Mouse (Mus musculus) embryonic facial prominence, embryonic 12.5 days (tissue): ENCODE data around the gene Calm3. TPM values are rescaled to one million over a fixed set of nuclear protein-coding genes. Genes with fewer than 3 reads are reported as not detected.

ENCODE experiments used
- ATAC-seq: fragments of 200-750 bp; cut with Nextera tagmentation; 2 replicates; pipeline ENCODE4 v1.8.0; 2017; ENCODE audit not compliant: insufficient number of reproducible peaks, insufficient read depth, low FRiP score, low TSS enrichment
- H3K27ac ChIP-seq: fragments of 300-500 bp; sonication (generic); 2 replicates; pipeline ENCODE4 v1.5.1; 2016; ENCODE audit warnings: mild to moderate bottlenecking
- H3K27me3 ChIP-seq: fragments of 300-500 bp; sonication (generic); 2 replicates; pipeline ENCODE4 v1.6.1; 2016; ENCODE audit warnings: mild to moderate bottlenecking, moderate library complexity
- H3K36me3 ChIP-seq: fragments of 300-500 bp; sonication (generic); 2 replicates; pipeline ENCODE4 v1.6.1; 2016; ENCODE audit warnings: mild to moderate bottlenecking
- H3K4me1 ChIP-seq: fragments of 300-500 bp; sonication (generic); 2 replicates; pipeline ENCODE4 v1.6.1; 2016
- H3K4me2 ChIP-seq: fragments of 300-500 bp; sonication (generic); replicated peaks from 2 replicates; pipeline ENCODE4 v1.6.1; 2016; ENCODE audit warnings: mild to moderate bottlenecking, moderate library complexity
- H3K4me3 ChIP-seq: fragments of 300-500 bp; sonication (generic); 2 replicates; pipeline ENCODE4 v1.5.1; 2016; ENCODE audit warnings: mild to moderate bottlenecking
- H3K9ac ChIP-seq: fragments of 300-500 bp; sonication (generic); 2 replicates; pipeline ENCODE4 v1.6.1; 2016; ENCODE audit warnings: mild to moderate bottlenecking, moderate library complexity
- H3K9me3 ChIP-seq: fragments of 300-500 bp; sonication (generic); 2 replicates; pipeline ENCODE4 v1.6.1; 2016; ENCODE audit warnings: mild to moderate bottlenecking, moderate library complexity
- WGBS: fragments of 180-500 bp; shearing (Covaris S2); methylation state at CpG from one replicate; pipeline ENCODE4 v1.1.7; 2016; 5-methylcytosine and 5-hydroxymethylcytosine counted together
- polyA plus RNA-seq: library from polyadenylated mRNA; unstranded; fragments of >200 nt; fragmentation: Nextera tagmentation; extraction: Ambion mirVana; gene quantifications from 2 replicates; pipeline ENCODE4 v1.2.1, GENCODE M21; 2016

Gene Calm3
- polyA plus RNA-seq, 1 experiment from 2014 or later, result 123 TPM

DNA sequence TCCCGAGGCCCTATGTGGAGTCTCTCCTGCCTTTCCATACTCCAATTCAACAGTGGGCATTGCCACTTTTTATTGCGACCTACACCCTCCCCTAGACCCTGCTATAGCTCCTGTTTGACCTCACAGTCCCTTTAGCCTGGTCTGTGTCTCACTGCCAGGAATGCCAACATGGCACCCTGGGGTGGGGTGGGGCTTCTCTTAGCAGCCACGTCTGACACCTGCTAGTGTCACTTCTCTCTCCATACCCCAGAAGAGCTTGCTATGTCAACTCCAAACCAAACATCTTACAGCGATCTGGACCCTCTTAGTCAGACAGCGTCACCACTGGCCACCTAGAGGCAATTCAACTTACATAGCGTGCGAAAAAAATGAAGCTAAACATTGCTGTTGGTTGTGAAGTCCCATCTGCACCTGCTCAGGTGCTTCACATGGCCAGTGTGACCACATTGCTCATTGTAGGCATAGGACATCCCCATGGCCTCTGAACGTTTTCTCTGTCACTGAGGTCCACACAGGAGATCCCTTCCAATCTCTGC lies 25.1 kb upstream of the Calm3 start:
- H3K27me3 ChIP-seq, result peaks cover 51% of the 10 kb centered on the region
- H3K4me1 ChIP-seq, result peaks cover 41% of the 10 kb centered on the region
- H3K36me3 ChIP-seq, result no peaks in the 10 kb centered on the region
- H3K9me3 ChIP-seq, result no peaks in the 10 kb centered on the region
- H3K27ac ChIP-seq, result no peak overlapping the region
- ATAC-seq, result no peak
- 0 out of 2 replicates have a peak overlapping the region, but pooled peaks have one; percentile 70 for H3K4me2 ChIP-seq
- no peak overlapping the region for H3K9ac ChIP-seq
- no peak overlapping the region for H3K4me3 ChIP-seq
- 55% methylated on average over 8 of the region's 8 CpGs for WGBS

DNA sequence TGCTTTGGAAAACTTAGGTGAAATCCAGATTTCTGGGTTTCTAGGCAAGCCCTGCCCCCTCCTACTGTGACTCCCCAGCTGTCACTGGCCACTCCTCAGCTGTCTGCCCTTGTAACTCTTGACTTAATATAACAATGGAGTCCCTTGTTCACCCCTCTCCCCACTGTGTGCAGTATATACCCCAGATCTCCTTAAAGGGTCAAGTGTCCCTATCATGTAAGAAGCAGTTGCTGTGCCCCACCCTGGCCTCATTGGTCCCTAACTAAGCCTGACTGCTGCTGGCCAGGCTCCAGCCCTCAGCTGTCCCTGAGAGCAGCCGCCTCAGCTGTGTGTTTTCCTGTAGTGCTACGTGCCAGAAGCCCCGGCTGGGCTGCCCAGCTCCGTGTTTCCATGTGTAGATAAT lies 24.0 kb upstream of the Calm3 start:
- peaks cover 43% of the 10 kb centered on the region for H3K4me1 ChIP-seq
- H3K9ac ChIP-seq, result no peak overlapping the region
- H3K27ac ChIP-seq, result no peak overlapping the region
- peak; percentile 16; the same call in 1 of the 2 replicates for ATAC-seq
- H3K4me2 ChIP-seq, result peak overlapping the region; percentile 70
- no peaks in the 10 kb centered on the region for H3K36me3 ChIP-seq
- peaks cover 51% of the 10 kb centered on the region for H3K27me3 ChIP-seq
- WGBS, result 12% methylated on average over 4 of the region's 4 CpGs
- H3K9me3 ChIP-seq, result no peaks in the 10 kb centered on the region
- H3K4me3 ChIP-seq, result 0 out of 2 replicates have a peak overlapping the region, but pooled peaks have one; percentile 62

DNA sequence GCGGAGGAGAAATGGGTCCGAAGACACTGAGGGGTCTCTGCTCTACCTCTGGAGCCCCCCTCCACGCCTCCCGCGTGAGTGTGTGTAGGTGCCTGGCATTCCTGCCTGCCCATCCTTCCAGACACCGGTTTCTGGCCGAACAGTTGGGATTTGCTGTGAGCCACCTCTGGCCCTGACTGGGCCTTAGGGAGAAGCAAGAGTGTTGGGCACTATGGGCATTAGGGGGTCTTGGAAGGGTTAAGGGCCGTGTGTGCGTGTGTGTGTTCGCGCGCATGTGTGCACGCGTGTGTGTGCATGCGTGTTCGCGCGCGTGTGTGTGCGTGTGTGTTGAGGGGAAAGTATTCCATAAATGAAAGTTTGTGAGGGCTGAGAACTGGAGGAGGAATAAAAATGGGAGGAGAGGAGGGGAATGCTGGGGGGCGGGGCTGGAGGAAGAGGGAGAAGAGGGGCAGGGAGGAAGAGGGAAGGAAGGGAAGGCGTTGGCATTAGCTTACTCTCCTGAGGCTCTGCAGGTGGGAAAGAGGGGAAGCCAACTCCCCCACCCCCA lies 23.5 kb upstream of the Calm3 start:
- no peaks in the 10 kb centered on the region for H3K36me3 ChIP-seq
- no peaks in the 10 kb centered on the region for H3K9me3 ChIP-seq
- H3K4me2 ChIP-seq, result peak overlapping the region; percentile 70
- peaks cover 51% of the 10 kb centered on the region for H3K27me3 ChIP-seq
- H3K27ac ChIP-seq, result peak overlapping the region; percentile 9; the same call in 1 of the 2 replicates
- no peak overlapping the region for H3K9ac ChIP-seq
- WGBS, result 13% methylated on average over 20 of the region's 22 CpGs
- no peak for ATAC-seq
- H3K4me1 ChIP-seq, result peaks cover 43% of the 10 kb centered on the region
- H3K4me3 ChIP-seq, result peak overlapping the region; percentile 62

GRCm38 (mm10) chr7:16946441-16947348 lies 22.8 kb upstream of the Calm3 start:
- H3K4me1 ChIP-seq, result peaks cover 43% of the 10 kb centered on the region
- peak overlapping the region; percentile 44 for H3K9ac ChIP-seq
- H3K4me2 ChIP-seq, result peak overlapping the region; percentile 70
- no peaks in the 10 kb centered on the region for H3K36me3 ChIP-seq
- peaks cover 51% of the 10 kb centered on the region for H3K27me3 ChIP-seq
- 2% methylated on average over 48 of the region's 53 CpGs for WGBS
- ATAC-seq, result no peak
- H3K9me3 ChIP-seq, result no peaks in the 10 kb centered on the region
- H3K27ac ChIP-seq, result peak overlapping the region; percentile 9; the same call in 1 of the 2 replicates
- peak overlapping the region; percentile 62 for H3K4me3 ChIP-seq

GRCm38 (mm10) chr7:16945419-16945818 lies 21.5 kb upstream of the Calm3 start:
- no peak for ATAC-seq
- peaks cover 41% of the 10 kb centered on the region for H3K4me1 ChIP-seq

GRCm38 (mm10) chr7:16944808-16945315 lies 20.9 kb upstream of the Calm3 start:
- Histone ChIP-seq H3K9ac (peak overlapping the region; percentile 66), H3K36me3 (no peaks in the 10 kb centered on the region), H3K27me3 (peaks cover 48% of the 10 kb centered on the region), H3K4me1 (peaks cover 43% of the 10 kb centered on the region), H3K4me2 (peak overlapping the region; percentile 70), H3K4me3 (peak overlapping the region; percentile 62), H3K9me3 (no peaks in the 10 kb centered on the region), H3K27ac (0 out of 2 replicates have a peak overlapping the region, but pooled peaks have one; percentile 25)
- WGBS, result 1% methylated on average over 22 of the region's 22 CpGs
- ATAC-seq, result peak; percentile 13

More at GRCm38 (mm10) chr7:16945419-16945818, 21.5 kb upstream of the Calm3 start:
- Histone ChIP-seq H3K4me2 (peak overlapping the region; percentile 70), H3K27ac (no peak overlapping the region), H3K27me3 (peaks cover 49% of the 10 kb centered on the region), H3K9me3 (no peaks in the 10 kb centered on the region), H3K36me3 (no peaks in the 10 kb centered on the region), H3K9ac (peak overlapping the region; percentile 66; the same call in 1 of the 2 replicates), H3K4me3 (peak overlapping the region; percentile 62)
- 12% methylated on average over 17 of the region's 17 CpGs for WGBS

DNA sequence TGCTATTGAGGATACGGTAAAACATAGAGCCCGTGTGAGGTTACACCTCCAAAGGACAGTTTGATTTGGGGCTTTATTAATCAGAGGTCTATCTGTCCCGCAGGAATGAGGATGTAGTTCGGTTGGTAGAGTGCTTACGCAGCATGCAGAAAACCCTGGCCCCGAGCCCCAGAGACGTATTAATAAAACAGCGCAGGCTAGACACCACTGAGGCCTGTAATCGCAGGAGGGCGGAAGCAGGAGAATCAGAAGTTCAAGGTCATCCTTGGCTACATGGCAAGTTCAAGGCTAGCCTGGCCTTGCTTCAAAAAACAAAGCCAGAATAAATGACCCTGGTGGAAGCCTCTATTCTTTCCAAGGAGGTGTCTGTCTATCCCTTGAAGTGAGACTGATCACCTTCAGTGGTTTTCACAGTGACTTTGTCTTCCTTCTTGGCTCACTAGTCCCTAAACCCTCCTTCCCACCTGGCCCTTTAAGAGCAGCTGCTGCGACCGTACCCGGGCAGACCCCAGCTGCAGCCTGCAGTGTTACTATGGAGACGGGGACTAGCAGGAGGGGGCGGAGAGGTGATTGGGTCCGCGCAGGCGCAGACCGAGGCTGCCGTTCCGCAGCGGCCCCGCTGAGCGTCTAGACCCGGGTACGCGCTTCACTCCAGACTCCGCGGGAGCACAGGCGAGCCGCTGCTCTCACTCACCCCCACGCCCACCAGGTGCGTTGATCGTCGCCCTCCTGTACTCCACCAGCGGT lies 20.3 kb upstream of the Calm3 start, which contains the start of gene Pnmal2:
Gene Pnmal2, plus strand, starts transcription at position 622 of the 747 bp plus-strand sequence.
- H3K9me3 ChIP-seq, result no peaks in the 10 kb centered on the region
- 13% methylated on average over 36 of the region's 36 CpGs for WGBS
- peak within 1 kb of the TSS; percentile 70 for H3K4me2 ChIP-seq
- ATAC-seq, result peak; percentile 86
- H3K4me1 ChIP-seq, result peaks cover 39% of the 10 kb centered on the region
- peak within 1 kb of the TSS; percentile 62 for H3K4me3 ChIP-seq
- peaks cover 44% of the 10 kb centered on the region for H3K27me3 ChIP-seq
- peak within 1 kb of the TSS; percentile 66 for H3K9ac ChIP-seq
- no peaks in the 10 kb centered on the region for H3K36me3 ChIP-seq
- 0 out of 2 replicates have a peak within 1 kb of the TSS, but pooled peaks have one; percentile 25 for H3K27ac ChIP-seq

DNA sequence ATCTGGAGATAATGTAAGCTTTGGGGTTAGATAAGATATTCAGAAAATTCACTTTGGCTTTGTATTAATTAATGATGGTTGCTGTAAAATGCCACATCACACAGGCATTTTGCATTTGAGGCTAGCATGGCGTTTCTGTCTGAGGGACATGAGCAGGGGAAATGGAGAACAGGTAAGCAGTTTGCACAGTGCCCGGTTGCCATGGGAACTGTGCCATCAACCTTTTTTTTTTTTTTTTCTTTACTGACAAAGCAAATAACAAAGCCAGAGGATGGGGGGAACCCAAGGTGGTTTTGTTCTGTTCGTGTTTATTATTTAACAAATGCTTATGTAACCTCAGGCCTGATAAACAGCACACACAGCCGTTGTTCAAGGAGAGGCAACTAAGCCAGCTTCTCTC lies 18.9 kb upstream of the Calm3 start:
- 60% methylated on average over 4 of the region's 4 CpGs for WGBS
- no peak for ATAC-seq
- Histone ChIP-seq H3K4me1 (peaks cover 36% of the 10 kb centered on the region), H3K4me2 (no peak overlapping the region), H3K36me3 (no peaks in the 10 kb centered on the region), H3K9ac (no peak overlapping the region), H3K9me3 (no peaks in the 10 kb centered on the region), H3K4me3 (no peak overlapping the region), H3K27me3 (peaks cover 31% of the 10 kb centered on the region), H3K27ac (no peak overlapping the region)

DNA sequence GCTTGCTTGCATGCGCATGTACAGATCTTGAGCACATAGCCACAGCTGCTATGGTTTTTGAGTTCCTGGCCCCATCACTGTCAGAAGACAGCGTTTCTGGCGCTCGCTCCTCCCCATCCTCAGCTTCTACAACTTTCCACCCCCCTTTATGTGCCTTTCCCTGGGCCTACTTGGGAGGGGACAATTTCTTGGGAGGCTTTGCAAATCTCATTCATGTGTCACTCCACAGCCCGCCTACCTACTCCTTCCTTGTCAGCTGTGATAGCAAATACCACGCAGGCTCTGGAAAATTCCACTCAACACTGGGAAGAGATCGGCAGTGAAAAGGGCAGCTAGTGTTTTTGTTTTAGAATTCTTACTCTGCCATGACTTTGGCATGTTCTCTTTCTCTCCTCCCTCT lies 16.4 kb upstream of the Calm3 start:
- H3K9ac ChIP-seq, result no peak overlapping the region; the same call in 1 of the 2 replicates
- H3K4me2 ChIP-seq, result no peak overlapping the region
- no peak overlapping the region for H3K4me3 ChIP-seq
- 34% methylated on average over 7 of the region's 7 CpGs for WGBS
- H3K36me3 ChIP-seq, result no peaks in the 10 kb centered on the region
- no peak for ATAC-seq
- peaks cover 5% of the 10 kb centered on the region for H3K27me3 ChIP-seq
- no peaks in the 10 kb centered on the region for H3K9me3 ChIP-seq
- peak overlapping the region; percentile 30 for H3K27ac ChIP-seq
- peaks cover 15% of the 10 kb centered on the region for H3K4me1 ChIP-seq

GRCm38 (mm10) chr7:16938117-16938791 lies 14.3 kb upstream of the Calm3 start:
- H3K4me2 ChIP-seq, result no peak overlapping the region
- no peaks in the 10 kb centered on the region for H3K9me3 ChIP-seq
- ATAC-seq, result 0 out of 2 replicates have a peak, but pooled peaks have one; percentile 30
- peaks cover 9% of the 10 kb centered on the region; the same call in 1 of the 2 replicates for H3K4me1 ChIP-seq
- H3K27me3 ChIP-seq, result no peaks in the 10 kb centered on the region
- H3K9ac ChIP-seq, result no peak overlapping the region
- H3K4me3 ChIP-seq, result no peak overlapping the region
- H3K27ac ChIP-seq, result 0 out of 2 replicates have a peak overlapping the region, but pooled peaks have one; percentile 3
- no peaks in the 10 kb centered on the region for H3K36me3 ChIP-seq
- 69% methylated on average over 17 of the region's 17 CpGs for WGBS
